Mouse (Mus musculus) adrenal gland, postnatal 36 days (tissue): ENCODE measurements around the gene 5730409E04Rik. TPM values are rescaled to one million over a fixed set of nuclear protein-coding genes. Genes with fewer than 3 reads are reported as not detected.

Experiments used
- DNase-seq, 2 experiments: peaks; one replicate each; pipeline ENCODE4 v3.0.0; 2021; ENCODE audit warnings: mixed read lengths in 1 of 2
- long read RNA-seq, 2 experiments: library from polyadenylated mRNA; stranded (forward); transcript quantifications; one replicate each; pipeline ENCODE4 v2.0.0; 2021; ENCODE audit warnings: borderline sequencing depth in 2 of 2
- total RNA-seq, 2 experiments: library from RNA; stranded (reverse); gene quantifications; 2 replicates each; pipeline ENCODE4 v1.2.3; 2021

Gene 5730409E04Rik
- 10 to 100 TPM; 10.6 to 15.6 TPM for total RNA-seq
- long read RNA-seq, experiment 1, partial matches to known transcripts = 0 of 2 reads
- long read RNA-seq, experiment 1, other reads (novel, unspliced or antisense) = 0 of 2 reads
- long read RNA-seq, experiment 2, partial matches to known transcripts = 0 of 1 reads
- long read RNA-seq, experiment 2, other reads (novel, unspliced or antisense) = 1 of 1 reads

- DNase-seq = peak; percentile 93 to 94
Observed at GRCm38 (mm10) chr4:126609606-126610181, at the start of gene 5730409E04Rik. TSS of gene 5730409E04Rik (plus strand) at chr4:126609818.

DNA sequence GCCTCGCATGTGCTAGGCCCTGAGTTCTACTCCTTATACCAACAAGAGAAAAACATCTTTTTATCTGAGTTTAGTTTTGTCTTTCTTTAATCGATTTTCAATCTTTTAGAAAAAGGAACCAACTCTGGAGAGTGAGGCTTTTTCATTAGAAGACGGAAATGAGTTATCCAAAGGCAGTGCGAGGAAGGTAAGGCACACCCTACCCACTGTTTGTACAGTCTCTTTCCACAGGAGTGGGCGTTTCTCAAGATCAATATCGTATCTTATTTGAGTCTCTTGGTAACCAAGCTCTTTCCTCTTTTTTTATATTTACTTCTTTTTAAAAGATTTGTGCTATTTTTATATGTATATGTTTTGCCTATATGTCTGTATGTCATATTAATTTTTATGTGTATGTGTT, 45.8 kb upstream of the 5730409E04Rik start:
- DNase-seq = no peak

- no peak for DNase-seq
Observed at GRCm38 (mm10) chr4:126567243-126567642, 42.4 kb upstream of the 5730409E04Rik start.

GRCm38 (mm10) chr4:126569783-126570182, 39.8 kb upstream of the 5730409E04Rik start:
- no peak for DNase-seq

DNA sequence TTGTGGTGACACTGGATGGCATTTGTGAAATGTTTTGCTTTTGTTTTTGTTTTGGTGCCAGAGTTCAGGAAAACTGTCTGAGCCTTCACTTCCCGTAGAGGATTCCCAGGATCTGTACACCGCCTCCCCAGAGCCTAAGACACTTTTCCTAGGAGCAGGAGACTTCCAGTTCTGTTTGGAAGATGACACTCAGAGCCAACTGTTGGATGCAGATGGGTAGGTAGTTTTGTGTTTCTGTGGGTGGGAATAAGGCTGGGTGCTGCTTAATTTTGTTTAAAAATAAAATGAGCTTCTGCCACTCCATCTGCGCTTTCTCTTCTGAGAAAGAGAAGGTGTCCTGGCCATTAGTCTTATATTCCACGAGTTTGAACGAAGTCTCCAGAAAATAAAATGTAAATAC, 33.3 kb upstream of the 5730409E04Rik start:
- DNase-seq = no peak

GRCm38 (mm10) chr4:126577920-126578319, 31.7 kb upstream of the 5730409E04Rik start:
- no peak for DNase-seq

DNA sequence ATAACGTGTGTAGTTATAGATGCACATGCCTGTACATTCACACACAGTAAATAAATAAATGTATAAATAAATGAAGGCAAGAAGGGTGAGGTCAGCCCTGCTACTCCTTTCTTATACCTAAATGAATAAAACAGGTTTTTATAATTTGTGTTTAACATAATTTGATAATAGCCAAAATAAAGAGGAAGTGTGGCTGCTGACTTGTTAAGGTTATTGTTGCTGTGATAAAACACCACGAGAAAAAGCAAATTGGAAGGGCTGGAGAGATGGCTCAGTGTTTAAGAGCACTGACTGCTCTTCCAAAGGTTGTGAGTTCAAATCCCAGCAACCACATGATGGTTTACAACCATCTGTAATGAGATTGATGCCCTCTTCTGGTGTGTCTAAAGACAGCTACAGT, 30.5 kb upstream of the 5730409E04Rik start:
- no peak for DNase-seq

GRCm38 (mm10) chr4:126585739-126586138, 23.9 kb upstream of the 5730409E04Rik start:
- no peak for DNase-seq

DNA sequence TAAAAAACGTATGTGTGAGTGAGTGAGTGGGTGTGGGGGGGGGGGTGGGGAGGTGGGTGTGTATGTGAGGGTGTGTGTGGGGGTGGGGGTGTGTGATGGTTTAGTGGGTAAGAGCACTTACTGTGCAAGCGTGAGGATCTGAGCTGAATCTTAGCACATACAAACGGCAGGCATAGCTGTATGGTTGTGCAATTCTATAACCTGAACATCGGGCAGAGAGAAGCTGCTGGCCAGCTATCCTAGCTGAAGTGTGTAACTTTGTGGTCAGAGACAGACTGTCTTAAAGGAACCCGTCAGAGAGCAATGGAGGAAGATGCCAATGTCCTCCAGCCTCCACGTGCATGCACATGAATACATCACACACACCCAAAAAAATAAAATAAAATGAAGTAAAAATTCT, 17.6 kb upstream of the 5730409E04Rik start:
- no peak for DNase-seq

GRCm38 (mm10) chr4:126599971-126600754, 9.5 kb upstream of the 5730409E04Rik start:
- peak; percentile 52 to 72 for DNase-seq

GRCm38 (mm10) chr4:126601597-126602444, 7.8 kb upstream of the 5730409E04Rik start:
- peak; percentile 54 to 71 for DNase-seq

DNA sequence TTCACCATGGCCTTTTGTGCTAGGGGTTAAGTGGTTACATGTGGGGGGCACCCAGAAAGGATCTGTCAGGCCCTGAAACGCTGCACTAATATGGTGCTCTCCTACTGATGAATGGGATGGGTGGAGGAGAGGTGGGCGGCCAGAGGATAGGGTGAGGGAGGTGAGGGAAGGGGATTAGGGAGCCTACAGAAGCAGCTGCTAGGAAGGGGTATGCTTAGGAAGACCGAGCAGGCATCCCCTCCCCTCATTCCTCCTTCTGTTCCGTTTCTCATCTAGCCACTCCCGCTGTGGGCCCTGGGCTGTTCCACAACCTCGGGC, 7.2 kb upstream of the 5730409E04Rik start:
- DNase-seq = no peak

DNA sequence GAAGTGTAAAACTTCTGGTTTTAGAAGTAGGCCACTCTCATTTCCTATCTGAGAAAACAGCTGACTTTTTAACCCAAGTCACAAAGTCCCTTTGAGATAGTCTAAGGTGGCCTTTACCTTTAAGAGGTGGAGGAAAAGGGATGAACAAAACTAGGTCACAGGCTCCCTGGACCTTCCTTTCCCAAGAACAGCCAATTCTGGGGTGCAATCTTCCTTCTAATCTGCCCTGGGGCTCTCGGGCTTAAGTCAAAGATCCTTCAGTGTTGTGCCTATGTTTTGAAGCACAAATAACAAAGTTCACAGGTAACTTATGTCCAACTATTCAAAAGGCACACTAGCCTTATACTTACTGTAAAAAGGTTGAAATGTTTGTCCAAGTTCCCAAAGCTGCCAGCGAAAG, 5.5 kb upstream of the 5730409E04Rik start:
- DNase-seq = no peak

DNA sequence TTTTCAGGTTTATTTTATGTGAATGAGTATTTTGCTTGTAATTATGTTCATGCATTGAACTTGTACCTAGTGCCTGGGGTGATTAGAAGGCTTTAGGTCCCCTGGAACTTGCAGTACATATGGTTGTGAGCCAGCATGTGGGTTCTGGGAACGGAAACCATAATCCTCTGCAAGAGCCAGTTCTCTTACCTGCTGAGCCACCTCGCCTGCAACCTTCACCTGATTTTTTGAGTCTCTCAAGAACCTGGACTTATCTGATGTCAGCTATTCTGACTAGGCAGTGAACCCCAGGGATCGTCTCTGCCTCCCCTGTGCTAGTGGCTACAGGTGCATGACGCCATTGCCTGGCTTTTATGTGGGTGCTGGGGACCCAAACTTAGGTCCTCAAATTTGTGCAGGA, 3.9 kb upstream of the 5730409E04Rik start:
- DNase-seq = no peak

- DNase-seq = no peak
Observed at GRCm38 (mm10) chr4:126611991-126612390, 2.4 kb downstream of the 5730409E04Rik start.

DNA sequence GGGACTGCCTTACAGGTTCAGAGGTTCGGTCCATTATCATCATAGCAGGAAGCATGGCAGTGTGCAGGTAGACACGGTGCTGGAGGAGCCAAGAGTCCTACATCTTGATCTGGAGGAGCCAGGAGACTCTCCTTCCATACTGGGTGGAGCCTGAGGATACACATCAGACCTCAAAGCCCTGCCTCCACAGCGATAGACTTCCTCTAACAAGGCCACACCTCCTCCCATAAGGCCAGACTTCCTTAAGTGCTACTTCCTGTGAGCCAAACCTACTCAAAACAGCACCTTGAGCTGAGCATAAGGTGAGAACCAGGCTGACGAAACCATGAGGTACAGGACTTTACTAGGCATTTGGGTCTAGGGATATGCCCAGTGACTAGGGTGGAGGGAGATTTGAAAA, 6.7 kb downstream of the 5730409E04Rik start:
- DNase-seq = no peak

GRCm38 (mm10) chr4:126619691-126620330, 10.2 kb downstream of the 5730409E04Rik start:
- no peak for DNase-seq

DNA sequence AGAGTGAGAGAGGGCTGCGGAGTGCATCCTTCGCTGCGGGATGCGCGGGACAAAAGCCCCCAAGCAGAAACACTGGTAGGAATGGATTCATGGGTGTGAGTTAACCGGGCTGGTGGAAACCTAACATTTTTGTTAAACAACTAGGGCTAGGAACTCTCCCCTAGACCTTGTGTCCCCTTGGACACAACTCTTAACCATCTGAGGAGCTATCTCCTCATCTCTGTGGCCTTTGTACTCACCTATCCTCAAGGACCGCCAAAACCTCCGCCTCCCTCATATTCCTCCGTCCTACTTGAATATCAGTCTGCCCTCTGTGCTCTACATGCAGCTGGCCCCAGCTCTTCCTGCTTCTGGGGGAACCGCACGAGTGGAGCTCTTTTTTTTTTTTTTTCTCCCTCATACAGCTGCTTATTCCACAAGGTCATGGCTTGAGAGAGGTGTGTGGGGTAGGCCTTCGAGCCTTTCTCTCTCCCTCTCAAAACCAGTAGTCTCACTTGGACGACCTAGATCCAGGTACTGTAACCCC, 10.8 kb downstream of the 5730409E04Rik start:
- no peak for DNase-seq

DNA sequence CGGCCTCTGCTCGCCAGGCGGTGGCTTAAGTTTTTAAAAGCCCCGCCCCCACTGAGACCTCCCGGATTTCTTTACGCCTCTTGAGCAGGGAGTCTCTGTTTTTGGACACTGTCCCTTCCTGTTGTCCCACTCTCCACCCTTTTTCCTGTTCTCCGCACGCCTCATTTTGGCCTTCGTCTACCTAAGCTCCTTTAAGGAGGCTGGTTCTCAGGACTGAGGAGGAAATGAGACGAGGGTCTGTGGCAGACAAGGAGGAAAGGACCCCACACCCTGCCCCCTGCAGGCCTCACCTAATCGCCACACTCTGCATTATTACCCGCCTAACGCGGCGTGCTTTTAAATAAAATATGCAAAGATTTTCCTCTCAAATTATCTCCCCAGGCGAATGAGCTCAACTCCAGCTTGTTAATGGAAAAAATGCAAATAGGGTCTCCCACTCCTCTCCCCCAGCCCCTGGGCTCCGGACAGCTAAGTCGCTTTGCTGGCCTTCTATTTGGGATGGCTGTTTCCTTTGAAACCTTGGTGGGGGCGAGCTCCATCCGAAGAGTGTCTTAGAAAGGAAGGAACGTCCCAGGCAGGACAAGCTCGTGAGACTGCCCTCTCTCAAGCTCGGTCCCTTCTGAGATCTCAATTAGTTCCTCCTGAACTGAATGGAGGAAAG, 17.5 kb downstream of the 5730409E04Rik start:
- peak in 1 of 2 experiments; percentile 17 for DNase-seq

- DNase-seq = no peak
Observed at GRCm38 (mm10) chr4:126631922-126632321, 22.3 kb downstream of the 5730409E04Rik start.

DNA sequence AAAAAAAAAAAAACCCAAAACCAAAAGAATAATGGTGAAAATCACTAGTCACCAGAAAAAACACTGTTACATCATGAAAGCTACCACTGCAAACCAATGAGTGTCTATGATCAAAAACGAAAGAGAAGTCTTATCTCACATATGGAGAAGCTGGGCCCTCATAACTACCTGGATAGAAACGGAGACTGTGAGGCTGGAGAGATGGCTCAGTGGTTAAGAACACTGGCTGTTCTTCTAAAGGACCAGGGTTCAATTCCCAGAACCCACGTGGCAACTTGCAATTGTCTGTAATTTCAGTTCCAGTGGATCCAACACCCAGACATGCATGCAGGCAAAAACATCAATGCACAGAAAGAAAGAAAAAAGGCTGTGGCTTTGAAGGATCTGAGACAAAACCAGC, 23.1 kb downstream of the 5730409E04Rik start:
- DNase-seq = no peak
